Mouse (Mus musculus) cortical plate, adult 2 months (tissue): Measurements from ENCODE around the gene Entpd7. TPM values are rescaled to one million over a fixed set of nuclear protein-coding genes. Genes with fewer than 3 reads are reported as not detected.

Experiments used
- H3K27ac ChIP-seq: fragments of 200-500 bp; 2 replicates; pipeline ENCODE4 v1.5.1; 2012; ENCODE audit warnings: low read length, control low read depth, inconsistent platforms; ENCODE audit not compliant: insufficient read depth
- H3K4me1 ChIP-seq: fragments of 200-500 bp; 2 replicates; pipeline ENCODE4 v1.6.1; 2011; ENCODE audit warnings: low read length; ENCODE audit not compliant: control insufficient read depth, insufficient read depth
- H3K4me3 ChIP-seq: fragments of 200-500 bp; 2 replicates; pipeline ENCODE4 v1.5.1; 2011; ENCODE audit warnings: mild to moderate bottlenecking, low read length, control low read depth; ENCODE audit not compliant: insufficient read depth
- CTCF ChIP-seq: fragments of 200-500 bp; IDR thresholded peaks from 2 replicates; pipeline ENCODE4 v1.5.1; 2011; ENCODE audit warnings: mild to moderate bottlenecking, control low read depth, low read length; ENCODE audit not compliant: insufficient read depth; ENCODE audit errors: extremely low read depth
- POLR2A ChIP-seq: fragments of 200-500 bp; IDR thresholded peaks from 2 replicates; pipeline ENCODE4 v1.6.1; 2011; ENCODE audit warnings: mild to moderate bottlenecking, low read length, control low read depth; ENCODE audit not compliant: insufficient read depth; ENCODE audit errors: extremely low read depth
- polyA plus RNA-seq: library from polyadenylated mRNA; depleted of rRNA; stranded (reverse); fragments of >200 nt; gene quantifications from 2 replicates; pipeline ENCODE4 v1.2.3, GENCODE M21; 2012

Entpd7 gene
- polyA plus RNA-seq, 1 experiment: 9.5 TPM

DNA sequence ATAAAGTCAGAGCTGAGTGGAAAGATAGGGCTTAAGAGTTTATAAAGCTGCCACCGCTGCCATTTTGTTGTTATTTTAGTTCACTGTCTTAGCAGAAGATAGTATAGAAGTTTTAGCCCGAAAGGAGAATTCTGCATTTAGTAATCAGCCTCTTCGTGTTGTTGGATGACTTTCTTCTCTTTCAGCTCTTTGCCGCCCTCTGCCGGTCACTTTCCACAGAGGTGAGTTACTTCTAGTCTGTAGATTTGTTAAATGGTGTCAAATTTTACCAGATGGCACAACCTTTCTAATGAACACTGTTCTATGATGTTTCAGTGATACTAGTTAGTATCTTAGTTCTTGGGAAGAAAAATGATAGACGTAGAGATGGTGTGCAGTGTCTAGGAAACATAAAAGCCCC is 71.0 kb downstream of the Entpd7 start:
- Histone ChIP-seq H3K4me1 (no peaks in the 10 kb centered on the region), H3K4me3 (no peak overlapping the region), H3K27ac (no peak overlapping the region)
- TF ChIP-seq POLR2A: no peak
- TF ChIP-seq CTCF: peak; percentile 59

DNA sequence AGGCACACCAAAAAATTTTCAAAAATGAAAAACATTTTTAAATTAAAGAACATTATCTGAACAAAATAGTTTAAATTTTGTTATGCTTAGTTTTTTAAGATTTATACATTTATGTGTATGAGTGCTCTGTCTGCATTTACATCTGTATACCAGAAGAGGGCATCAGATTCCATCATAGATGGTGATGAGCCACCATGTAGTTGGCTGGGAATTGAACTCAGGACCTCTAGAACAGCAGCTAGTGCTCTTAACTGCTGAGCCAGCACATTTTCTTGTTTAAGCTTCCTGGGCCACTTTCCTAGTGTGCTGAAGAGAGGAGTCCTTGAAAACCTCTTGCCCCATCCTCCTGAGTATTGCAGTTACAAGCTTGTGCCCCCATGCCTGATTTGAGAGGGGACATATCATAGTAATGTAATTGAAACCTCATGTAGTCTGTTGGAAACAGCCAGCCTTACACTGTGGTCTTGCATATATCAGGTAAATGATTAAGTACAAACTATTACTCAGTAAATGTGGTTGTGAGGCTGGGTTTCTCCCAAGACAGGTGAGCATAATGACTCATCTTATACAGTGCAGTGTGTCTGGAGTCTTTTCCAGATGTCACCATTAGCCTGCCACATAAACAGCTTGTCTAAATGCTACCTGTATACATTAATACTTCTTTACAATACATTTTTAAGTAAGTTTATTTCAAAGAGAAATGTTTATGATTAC is 72.2 kb downstream of the Entpd7 start:
- Histone ChIP-seq H3K4me1 (no peaks in the 10 kb centered on the region), H3K4me3 (no peak overlapping the region), H3K27ac (no peak overlapping the region)
- TF ChIP-seq POLR2A (no peak), CTCF (no peak)

DNA sequence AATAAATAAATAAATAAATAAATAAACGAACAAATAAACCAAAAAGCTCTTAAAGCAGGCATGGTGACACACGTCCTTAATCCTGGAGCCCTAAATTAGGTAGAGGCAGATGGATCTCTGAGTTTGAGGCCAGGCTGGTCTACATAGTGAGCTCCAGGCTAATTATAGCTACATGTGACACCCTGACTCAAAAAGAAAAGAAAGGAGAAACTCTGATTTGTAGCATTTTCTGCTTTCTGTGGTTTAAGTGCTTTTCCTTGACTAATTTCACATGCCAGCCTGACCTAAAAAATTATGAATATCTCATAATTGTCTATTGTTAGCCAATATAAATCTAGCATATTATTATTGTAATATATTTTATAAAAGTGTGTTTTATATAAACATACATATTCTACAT is 72.9 kb downstream of the Entpd7 start:
- TF ChIP-seq POLR2A (no peak), CTCF (no peak)

DNA sequence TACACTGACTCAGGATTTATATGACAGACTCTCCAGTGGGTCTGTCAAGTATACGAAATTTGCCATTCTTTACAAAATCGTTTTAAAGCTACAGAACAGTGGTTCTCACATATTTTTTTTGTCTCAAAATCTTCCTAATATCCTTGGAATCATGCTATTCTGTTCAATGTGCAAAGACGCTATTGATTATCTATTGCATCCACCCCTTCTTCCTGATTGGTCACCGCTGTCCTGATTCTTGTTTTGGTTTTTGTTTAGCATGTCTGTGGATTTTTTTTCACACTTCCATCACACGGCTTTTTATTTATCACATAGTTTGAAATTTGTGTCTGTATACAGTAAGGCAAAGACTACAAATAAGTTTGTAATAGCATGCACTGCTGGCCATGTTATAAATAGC is 77.0 kb downstream of the Entpd7 start:
- Histone ChIP-seq H3K4me3 (no peak overlapping the region), H3K27ac (no peak overlapping the region), H3K4me1 (no peaks in the 10 kb centered on the region)
- no peak for TF ChIP-seq CTCF
- no peak for TF ChIP-seq POLR2A

More for the DNA sequence above, 72.9 kb downstream of the Entpd7 start:
- H3K27ac ChIP-seq: no peak overlapping the region
- no peak overlapping the region for H3K4me3 ChIP-seq
- no peaks in the 10 kb centered on the region for H3K4me1 ChIP-seq

DNA sequence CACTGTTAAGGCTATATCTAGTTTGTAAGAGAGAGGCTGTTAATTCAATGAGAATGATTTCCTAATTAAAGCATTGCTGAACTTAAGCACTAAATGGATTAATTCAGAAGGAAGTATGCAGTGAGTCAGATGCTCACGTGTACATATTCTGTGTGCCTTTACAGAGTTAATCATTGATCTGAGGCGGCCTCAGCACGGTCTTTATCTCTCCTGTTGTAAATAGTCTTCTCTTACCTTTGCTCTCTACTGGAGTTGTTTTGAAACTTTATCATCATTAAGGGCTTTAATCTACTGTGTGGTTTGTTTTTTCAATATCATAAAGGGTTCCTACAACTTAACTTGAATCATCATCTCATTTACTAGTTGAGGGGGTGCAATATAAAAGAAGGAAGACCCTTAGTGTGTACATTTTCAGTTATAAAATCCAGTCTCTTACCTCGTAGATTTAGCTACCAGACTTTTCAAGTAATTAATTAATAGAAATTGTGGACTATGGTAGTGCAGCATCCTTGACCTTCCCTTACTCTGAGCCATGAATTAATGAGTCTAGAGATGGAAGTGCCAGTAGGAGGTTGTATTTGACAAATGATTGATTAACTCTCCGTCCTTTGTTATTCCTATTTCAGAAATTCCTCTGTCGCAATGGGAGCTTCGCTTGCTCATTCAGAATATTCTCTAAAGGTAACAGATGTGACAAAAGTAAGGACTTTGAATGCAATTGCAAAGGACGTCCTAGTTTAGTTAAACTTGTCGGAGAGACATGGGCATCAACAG is 78.3 kb downstream of the Entpd7 start:
- Histone ChIP-seq H3K4me3 (no peak overlapping the region), H3K27ac (no peak overlapping the region), H3K4me1 (no peaks in the 10 kb centered on the region)
- TF ChIP-seq CTCF: no peak
- TF ChIP-seq POLR2A: no peak

DNA sequence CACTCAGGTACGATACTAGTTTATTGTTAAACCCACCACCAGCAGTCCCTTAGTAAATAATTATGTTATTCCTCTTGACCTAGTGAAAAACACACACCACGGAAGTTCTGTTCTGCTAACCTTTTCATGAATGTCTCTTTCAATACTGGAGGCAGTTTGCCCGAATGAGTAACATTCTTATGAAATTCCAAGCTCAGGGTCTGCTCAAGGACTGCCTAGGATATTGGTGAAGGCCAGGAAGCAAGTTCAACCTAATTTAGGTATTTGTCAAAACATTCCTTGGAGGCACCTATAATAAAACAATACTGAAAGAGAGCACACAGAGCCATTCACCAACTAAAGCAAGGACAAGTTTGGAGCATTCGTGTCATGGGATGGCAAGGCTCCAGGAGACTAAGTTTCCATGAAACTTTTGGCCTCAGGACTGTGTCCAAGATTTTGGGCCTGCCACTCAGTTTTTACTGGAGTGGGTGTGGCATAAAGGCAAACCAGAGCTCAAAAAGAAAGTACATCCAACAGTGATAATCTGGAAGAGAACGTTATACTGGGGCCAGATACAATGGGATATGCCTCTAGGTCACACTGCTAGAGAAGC is 80.0 kb downstream of the Entpd7 start:
- Histone ChIP-seq H3K4me1 (no peaks in the 10 kb centered on the region), H3K27ac (no peak overlapping the region), H3K4me3 (no peak overlapping the region)
- no peak for TF ChIP-seq CTCF
- no peak for TF ChIP-seq POLR2A

DNA sequence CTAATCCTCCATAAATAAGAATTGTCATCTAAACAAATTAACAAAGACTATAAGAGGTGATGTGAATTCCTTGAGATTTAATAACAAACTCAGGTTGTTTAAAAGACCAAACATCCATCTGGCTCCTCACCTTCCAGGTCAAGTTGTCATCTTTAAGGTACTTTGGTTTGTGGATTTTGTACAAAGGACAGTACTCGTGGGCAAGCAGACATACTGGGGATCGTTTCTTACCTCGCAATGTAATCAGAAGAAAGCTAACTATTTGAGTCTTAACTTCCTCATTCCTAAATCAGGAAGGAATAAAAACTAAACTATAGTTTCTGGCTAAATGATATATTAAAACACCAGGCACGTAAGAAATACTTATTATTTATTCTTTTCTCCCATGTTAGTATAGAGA is 81.1 kb downstream of the Entpd7 start:
- no peak for TF ChIP-seq POLR2A
- TF ChIP-seq CTCF: no peak
- Histone ChIP-seq H3K27ac (no peak overlapping the region), H3K4me3 (no peak overlapping the region), H3K4me1 (no peaks in the 10 kb centered on the region)

DNA sequence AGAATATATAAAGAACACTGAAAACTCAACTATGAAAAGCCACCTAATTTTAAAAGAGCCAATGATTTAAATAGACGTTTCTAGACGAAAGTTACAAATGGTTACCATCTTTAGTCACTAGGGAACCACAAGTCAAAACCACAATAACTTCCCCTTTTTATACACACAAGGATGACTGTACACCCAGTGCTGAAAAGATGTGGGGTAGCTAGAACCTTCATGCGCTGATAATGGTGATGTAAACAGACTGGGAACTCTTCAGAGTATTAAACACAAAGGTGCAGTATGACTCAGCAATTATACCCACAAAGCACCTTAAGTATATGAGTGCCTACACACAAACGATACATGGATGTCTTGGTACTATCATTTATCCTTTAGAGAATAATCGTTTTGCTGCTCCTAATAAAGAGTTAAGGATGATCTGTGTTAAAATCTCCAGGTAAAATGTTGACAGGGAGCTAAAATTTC is 82.1 kb downstream of the Entpd7 start:
- TF ChIP-seq POLR2A (no peak), CTCF (no peak)
- no peaks in the 10 kb centered on the region for H3K4me1 ChIP-seq
- no peak overlapping the region for H3K27ac ChIP-seq
- no peak overlapping the region for H3K4me3 ChIP-seq

DNA sequence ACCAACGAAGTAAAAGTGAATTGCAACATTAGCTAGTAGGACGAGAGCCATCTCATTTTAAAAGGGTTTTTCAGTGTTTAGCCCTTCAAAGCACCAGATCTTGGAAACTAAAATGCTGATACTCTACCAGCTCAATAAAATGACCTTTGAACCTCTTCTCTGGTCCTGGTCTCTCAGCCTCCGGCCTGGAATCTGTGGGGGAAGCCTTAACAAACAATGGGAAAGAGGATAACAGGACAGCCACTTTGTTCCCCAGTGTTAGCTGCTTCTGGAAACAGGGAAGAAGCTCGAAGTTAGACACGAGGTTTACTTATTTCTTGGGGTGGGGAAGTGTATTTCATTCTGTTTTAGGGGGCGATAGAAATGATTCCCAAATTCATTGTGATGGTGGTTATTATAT is 82.8 kb downstream of the Entpd7 start:
- no peaks in the 10 kb centered on the region for H3K4me1 ChIP-seq
- H3K4me3 ChIP-seq: no peak overlapping the region
- H3K27ac ChIP-seq: no peak overlapping the region
- TF ChIP-seq POLR2A (no peak), CTCF (no peak)

DNA sequence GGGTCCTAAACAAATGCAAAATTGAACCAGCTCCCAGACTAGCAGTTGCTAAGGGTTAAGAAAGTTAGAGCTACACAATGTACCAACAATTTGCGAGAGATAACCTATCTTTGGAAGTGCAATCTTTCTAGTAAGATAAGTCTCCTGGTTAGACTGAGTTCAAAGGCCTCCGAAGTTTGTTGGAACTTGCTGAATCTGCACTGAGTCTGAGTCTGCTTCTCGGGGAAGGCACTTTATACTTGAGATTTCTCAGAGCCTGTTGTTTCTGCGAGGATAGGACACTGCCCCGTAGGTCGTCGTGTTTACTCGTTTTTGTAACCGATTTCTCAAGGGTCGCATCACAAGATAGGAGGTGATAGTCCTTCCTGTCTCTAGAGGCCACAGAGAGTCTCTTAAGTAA is 86.0 kb downstream of the Entpd7 start:
- Histone ChIP-seq H3K4me1 (no peaks in the 10 kb centered on the region), H3K27ac (no peak overlapping the region), H3K4me3 (no peak overlapping the region)
- TF ChIP-seq CTCF (no peak), POLR2A (no peak)
